ENCODE assay signal across 27 mouse cellular contexts in genomic region chr11:101187541-101187940, GRCm38 (mm10). TPM values are rescaled to one million over a fixed set of nuclear protein-coding genes. Genes with fewer than 3 reads are reported as not detected.
A peak's percentile ranks its signal among the peaks of the same experiment; 100 is the strongest.
DNase-seq lines count a peak whose midpoint lies in the region; ATAC-seq lines count a peak whose summit lies in the region.
"Had no signal": no experiment of that assay in that cellular context is flagged by ENCODE, and none has a peak within 500 bp of the region (broad histone marks: within the 10 kb centered on the region; RNA-seq: fewer than 3 reads in every experiment).

No protein-coding gene starts in this region.

- H3K4me3 ChIP-seq in liver, embryonic 13.5 days (replicated peaks): no peak overlapping the region
- H3K4me3 ChIP-seq: embryonic facial prominence, embryonic 12.5 days; embryonic facial prominence, embryonic 15.5 days; forebrain, embryonic 15.5 days; heart, embryonic 12.5 days; heart, embryonic 15.5 days had no signal

- no peak overlapping the region for H3K4me2 ChIP-seq in liver, embryonic 13.5 days
- H3K4me2 ChIP-seq: embryonic facial prominence, embryonic 12.5 days; embryonic facial prominence, embryonic 15.5 days; forebrain, embryonic 15.5 days; heart, embryonic 12.5 days; heart, embryonic 15.5 days; hindbrain, embryonic 14.5 days had no signal

- ATAC-seq in liver, embryonic 13.5 days (ENCODE audit: low read depth): no peak
- ATAC-seq: forebrain, embryonic 15.5 days; hindbrain, postnatal 0 days; inflammation-experienced regulatory T-cells, adult 6 months; intestine, embryonic 16.5 days; Patski had no signal

- H3K4me1 ChIP-seq in liver, embryonic 13.5 days (replicated peaks): peaks cover 44% of the 10 kb centered on the region

- H3K27me3 ChIP-seq in liver, embryonic 13.5 days: peaks cover 24% of the 10 kb centered on the region
- H3K27me3 ChIP-seq: CH12.LX; embryonic facial prominence, embryonic 15.5 days; forebrain, embryonic 15.5 days; Patski had no signal

- H3K9me3 ChIP-seq in liver, embryonic 13.5 days (replicated peaks): no peaks in the 10 kb centered on the region
- H3K9me3 ChIP-seq: embryonic facial prominence, embryonic 12.5 days; embryonic facial prominence, embryonic 15.5 days; forebrain, embryonic 15.5 days; G1E; heart, embryonic 12.5 days; heart, embryonic 15.5 days had no signal

- 76% methylated on average over 5 of the region's 5 CpGs for WGBS in liver, embryonic 13.5 days (ENCODE audit: insufficient replicate concordance)

- H3K9ac ChIP-seq in liver, embryonic 13.5 days: no peak overlapping the region
- H3K9ac ChIP-seq: embryonic facial prominence, embryonic 12.5 days; embryonic facial prominence, embryonic 15.5 days; forebrain, embryonic 15.5 days; heart, embryonic 12.5 days; heart, embryonic 15.5 days; hindbrain, embryonic 14.5 days had no signal

- peak; percentile 45 for DNase-seq in cerebellum, adult 11-12 months
- DNase-seq in cerebellum, postnatal 4 days (ENCODE audit: low spot score in 2 of 2): no peak
- no peak for DNase-seq in liver, embryonic 13.5 days
- DNase-seq in liver: no peak
- peak; percentile 51 for DNase-seq in cerebellum, adult 9-10 months
- DNase-seq in cerebellum, postnatal 25 days: peak; percentile 39 to 49
- DNase-seq in adrenal gland, postnatal 36 days: no peak
- DNase-seq: adrenal gland, postnatal 10 days; B cell, adult 2 months; gastrocnemius, postnatal 25 days; heart, adult 18-20 months; heart, postnatal 4 days; kidney, adult 18-20 months had no signal

- no peaks in the 10 kb centered on the region; the same call in 1 of the 2 replicates for H3K36me3 ChIP-seq in liver, embryonic 13.5 days
- H3K36me3 ChIP-seq: forebrain, embryonic 15.5 days had no signal

- 0 out of 2 replicates have a peak overlapping the region, but pooled peaks have one; percentile 96 for H3K27ac ChIP-seq in liver, embryonic 13.5 days
- H3K27ac ChIP-seq: embryonic facial prominence, embryonic 12.5 days; embryonic facial prominence, embryonic 15.5 days; forebrain, embryonic 15.5 days; heart, embryonic 15.5 days; hindbrain, embryonic 14.5 days had no signal

RNA-seq across cellular contexts. Expression of gene Ccr10, which starts 12.3 kb away (rescaled TPM):
- not detected in 2 replicates for polyA plus RNA-seq in liver, embryonic 13.5 days (2015; fragmentation: Nextera tagmentation; extraction: Ambion mirVana)
- under 1 TPM in 1 of 2 experiments, not detected in 1; 0.43 TPM for total RNA-seq in adrenal gland, postnatal 36 days (2021)
- total RNA-seq: common myeloid progenitor, adult 5-6 weeks; G1E; gastrocnemius, adult 8-10 months; gastrocnemius, postnatal 25 days; heart, adult 18-20 months; heart, postnatal 4 days had no signal
- polyA plus RNA-seq: G1E had no signal

RNA-seq across cellular contexts. Expression of gene Plekhh3, which starts 16.4 kb away (rescaled TPM):
- 1.0 and 1.1 TPM in 2 replicates for polyA plus RNA-seq in liver, embryonic 13.5 days (2015; fragmentation: Nextera tagmentation; extraction: Ambion mirVana)
- total RNA-seq in adrenal gland, postnatal 36 days (2021): 10 to 100 TPM; 21.5 to 30.0 TPM
- polyA plus RNA-seq: inflammation-experienced regulatory T-cells, adult 6 months had no signal

RNA-seq across cellular contexts. Expression of gene Cntnap1, which starts 17.2 kb away (rescaled TPM):
- 0.09 and 0.12 TPM in 2 replicates for polyA plus RNA-seq in liver, embryonic 13.5 days (2015; fragmentation: Nextera tagmentation; extraction: Ambion mirVana)
- 1 to 10 TPM; 4.6 to 4.9 TPM for total RNA-seq in adrenal gland, postnatal 36 days (2021)

RNA-seq across cellular contexts. Expression of gene Tubg2, which starts 31.8 kb away (rescaled TPM):
- polyA plus RNA-seq in liver, embryonic 13.5 days (2015; fragmentation: Nextera tagmentation; extraction: Ambion mirVana): 0.29 and 0.37 TPM in 2 replicates
- 1 to 10 TPM; 5.9 to 7.0 TPM for total RNA-seq in adrenal gland, postnatal 36 days (2021)
- total RNA-seq: common myeloid progenitor, adult 5-6 weeks; G1E had no signal
- polyA plus RNA-seq: G1E had no signal

RNA-seq across cellular contexts. Expression of gene Ezh1, which starts 38.7 kb away (rescaled TPM):
- polyA plus RNA-seq in liver, embryonic 13.5 days (2015; fragmentation: Nextera tagmentation; extraction: Ambion mirVana): 6.6 and 7.4 TPM in 2 replicates
- total RNA-seq in adrenal gland, postnatal 36 days (2021): 10 to 100 TPM; 30.0 to 37.7 TPM

Comparison
In these comparisons a context has a peak if more than half of its experiments do, and no peak if none do; other contexts are left out.
1. DNase-seq: peak in cerebellum, adult 11-12 months (single experiment), cerebellum, adult 9-10 months (single experiment) and cerebellum, postnatal 25 days (2 of 2); none in cerebellum, postnatal 4 days (0 of 2), liver, embryonic 13.5 days (single experiment), liver (single experiment) and adrenal gland, postnatal 36 days (0 of 2).